8 mouse cellular contexts compared by ENCODE assay signal in the genomic region with DNA sequence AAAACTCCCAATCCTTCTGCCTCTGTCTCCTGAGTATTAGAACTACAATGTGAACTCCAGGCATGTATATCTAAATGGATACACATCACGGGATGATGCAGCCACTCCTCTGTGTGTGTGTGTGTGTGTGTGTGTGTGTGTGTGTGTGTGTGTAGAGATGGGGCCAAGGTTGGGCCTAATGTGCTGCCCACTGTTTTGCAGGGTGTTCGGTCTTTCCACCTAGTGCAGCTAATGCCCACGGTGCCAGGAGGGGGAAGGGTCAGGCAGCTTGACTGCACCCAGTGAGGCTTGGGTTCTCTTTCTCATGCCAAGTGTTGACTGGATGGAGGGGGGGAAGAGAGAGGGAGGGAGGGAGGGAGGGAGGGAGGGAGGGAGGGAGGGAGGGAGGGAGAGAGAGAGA. TPM values are rescaled to one million over a fixed set of nuclear protein-coding genes. Genes with fewer than 3 reads are reported as not detected.
DNase-seq lines count a peak whose midpoint lies in the region; ATAC-seq lines count a peak whose summit lies in the region.

No protein-coding gene starts in this region.

- H3K9ac ChIP-seq in intestine, embryonic 15.5 days, result no peak overlapping the region
- H3K9ac ChIP-seq in midbrain, embryonic 11.5 days (ENCODE audit: low read length), result no peak overlapping the region
- H3K9ac ChIP-seq in forebrain, embryonic 12.5 days, result no peak overlapping the region

- peak overlapping the region; percentile 54 for H3K4me3 ChIP-seq in heart, embryonic 10.5 days
- no peak overlapping the region for H3K4me3 ChIP-seq in intestine, embryonic 15.5 days (replicated peaks)
- no peak overlapping the region for H3K4me3 ChIP-seq in midbrain, embryonic 11.5 days (ENCODE audit: low read depth, low read length)
- H3K4me3 ChIP-seq in embryonic facial prominence, embryonic 10.5 days, result no peak overlapping the region
- no peak overlapping the region for H3K4me3 ChIP-seq in forebrain, embryonic 12.5 days (replicated peaks)

- peak overlapping the region; percentile 90 for H3K27ac ChIP-seq in heart, embryonic 10.5 days
- H3K27ac ChIP-seq in intestine, embryonic 15.5 days, result peak overlapping the region; percentile 73; the same call in 1 of the 2 replicates
- H3K27ac ChIP-seq in midbrain, embryonic 11.5 days (ENCODE audit: low read depth, low read length), result 0 out of 2 replicates have a peak overlapping the region, but pooled peaks have one; percentile 2
- H3K27ac ChIP-seq in embryonic facial prominence, embryonic 10.5 days (replicated peaks), result no peak overlapping the region
- H3K27ac ChIP-seq in forebrain, embryonic 12.5 days, result no peak overlapping the region

- H3K27me3 ChIP-seq in heart, embryonic 10.5 days (ENCODE audit: insufficient read depth, poor library complexity, severe bottlenecking), result peaks cover 10% of the 10 kb centered on the region; the same call in 1 of the 2 replicates
- no peaks in the 10 kb centered on the region for H3K27me3 ChIP-seq in intestine, embryonic 15.5 days (replicated peaks)
- no peaks in the 10 kb centered on the region; the same call in 1 of the 2 replicates for H3K27me3 ChIP-seq in midbrain, embryonic 11.5 days (ENCODE audit: control insufficient read depth, insufficient read depth, low read length)
- H3K27me3 ChIP-seq in embryonic facial prominence, embryonic 10.5 days (replicated peaks; ENCODE audit: low read depth, poor library complexity, severe bottlenecking), result peaks cover 59% of the 10 kb centered on the region
- peaks cover 37% of the 10 kb centered on the region for H3K27me3 ChIP-seq in forebrain, embryonic 12.5 days

- H3K4me1 ChIP-seq in heart, embryonic 10.5 days, result peaks cover 90% of the 10 kb centered on the region
- H3K4me1 ChIP-seq in intestine, embryonic 15.5 days (replicated peaks), result peaks cover 36% of the 10 kb centered on the region
- H3K4me1 ChIP-seq in midbrain, embryonic 11.5 days (ENCODE audit: control insufficient read depth, insufficient read depth, low read length), result peaks cover 48% of the 10 kb centered on the region
- H3K4me1 ChIP-seq in embryonic facial prominence, embryonic 10.5 days, result peaks cover 76% of the 10 kb centered on the region
- peaks cover 67% of the 10 kb centered on the region for H3K4me1 ChIP-seq in forebrain, embryonic 12.5 days

- no peaks in the 10 kb centered on the region for H3K9me3 ChIP-seq in heart, embryonic 10.5 days
- H3K9me3 ChIP-seq in intestine, embryonic 15.5 days, result no peaks in the 10 kb centered on the region
- H3K9me3 ChIP-seq in midbrain, embryonic 11.5 days (ENCODE audit: control insufficient read depth, low read length), result no peaks in the 10 kb centered on the region
- no peaks in the 10 kb centered on the region for H3K9me3 ChIP-seq in embryonic facial prominence, embryonic 10.5 days
- H3K9me3 ChIP-seq in forebrain, embryonic 12.5 days, result no peaks in the 10 kb centered on the region

- WGBS in heart, embryonic 10.5 days, result 44% methylated on average over 3 of the region's 3 CpGs
- WGBS in intestine, embryonic 15.5 days, result 57% methylated on average over 1 of the region's 3 CpGs
- WGBS in midbrain, embryonic 11.5 days, result 64% methylated on average over 2 of the region's 3 CpGs
- 54% methylated on average over 3 of the region's 3 CpGs for WGBS in embryonic facial prominence, embryonic 10.5 days
- 52% methylated on average over 3 of the region's 3 CpGs for WGBS in forebrain, embryonic 12.5 days

- intact Hi-C loops in heart, postnatal 25 days (cut with DNase I), result no loop called here

- DNase-seq in heart, embryonic 10.5 days (ENCODE audit: low spot score), result no peak
- no peak for DNase-seq in heart, postnatal 25 days (ENCODE audit: low spot score)
- peak; percentile 71 for DNase-seq in cerebellum, adult 9-10 months
- DNase-seq in midbrain, embryonic 11.5 days (ENCODE audit: low spot score, missing footprints), result peak; percentile 80
- no peak for DNase-seq in embryonic facial prominence, embryonic 10.5 days (ENCODE audit: low spot score)
- DNase-seq in left cerebral cortex, adult 8-10 months (ENCODE audit: low spot score in 2 of 2), result no peak

- 0 out of 2 replicates have a peak, but pooled peaks have one; percentile 18 for ATAC-seq in intestine, embryonic 15.5 days
- no peak for ATAC-seq in midbrain, embryonic 11.5 days (ENCODE audit: low FRiP score)
- ATAC-seq in forebrain, embryonic 12.5 days (ENCODE audit: low FRiP score), result no peak

- H3K36me3 ChIP-seq in heart, embryonic 10.5 days, result no peaks in the 10 kb centered on the region
- no peaks in the 10 kb centered on the region for H3K36me3 ChIP-seq in intestine, embryonic 15.5 days
- no peaks in the 10 kb centered on the region for H3K36me3 ChIP-seq in midbrain, embryonic 11.5 days (ENCODE audit: control insufficient read depth, insufficient read depth, low read length)
- H3K36me3 ChIP-seq in embryonic facial prominence, embryonic 10.5 days (replicated peaks), result no peaks in the 10 kb centered on the region
- H3K36me3 ChIP-seq in forebrain, embryonic 12.5 days (replicated peaks), result no peaks in the 10 kb centered on the region

- no peak overlapping the region for H3K4me2 ChIP-seq in intestine, embryonic 15.5 days (replicated peaks)
- H3K4me2 ChIP-seq in midbrain, embryonic 11.5 days, result no peak overlapping the region
- H3K4me2 ChIP-seq in forebrain, embryonic 12.5 days, result no peak overlapping the region

RNA-seq across cellular contexts. Expression of gene Rtn4rl1, which starts 19.3 kb away (rescaled TPM):
- 9.7 and 16.6 TPM in 2 replicates for polyA plus RNA-seq in heart, embryonic 10.5 days (2016; fragmentation: Nextera tagmentation; extraction: Ambion mirVana)
- 1 to 10 TPM; 9.7 to 9.8 TPM for total RNA-seq in heart, postnatal 25 days (2021)
- polyA plus RNA-seq in intestine, embryonic 15.5 days (2015; fragmentation: Nextera tagmentation; extraction: Ambion mirVana), result 1.7 and 1.8 TPM in 2 replicates
- polyA plus RNA-seq in midbrain, embryonic 11.5 days (2014; fragmentation: Nextera tagmentation; extraction: Ambion mirVana), result 4.6 TPM in 2 replicates
- 1.5 and 2.1 TPM in 2 replicates for polyA plus RNA-seq in embryonic facial prominence, embryonic 10.5 days (2016; fragmentation: Nextera tagmentation; extraction: Ambion mirVana)
- 1.7 and 1.8 TPM in 2 replicates for polyA plus RNA-seq in forebrain, embryonic 12.5 days (2016; fragmentation: Nextera tagmentation; extraction: Ambion mirVana)
- total RNA-seq in left cerebral cortex, adult 8-10 months (2022), result 10 to 100 TPM; 67.2 to 72.6 (median 67.9) TPM

RNA-seq across cellular contexts. Expression of gene Dph1, which starts 21.8 kb away (rescaled TPM):
- 26.8 and 28.0 TPM in 2 replicates for polyA plus RNA-seq in heart, embryonic 10.5 days (2016; fragmentation: Nextera tagmentation; extraction: Ambion mirVana)
- total RNA-seq in heart, postnatal 25 days (2021), result 1 to 10 TPM; 7.4 to 9.0 TPM
- polyA plus RNA-seq in intestine, embryonic 15.5 days (2015; fragmentation: Nextera tagmentation; extraction: Ambion mirVana), result 23.4 and 23.8 TPM in 2 replicates
- polyA plus RNA-seq in midbrain, embryonic 11.5 days (2014; fragmentation: Nextera tagmentation; extraction: Ambion mirVana), result 15.3 and 17.3 TPM in 2 replicates
- 24.9 and 29.2 TPM in 2 replicates for polyA plus RNA-seq in embryonic facial prominence, embryonic 10.5 days (2016; fragmentation: Nextera tagmentation; extraction: Ambion mirVana)
- polyA plus RNA-seq in forebrain, embryonic 12.5 days (2016; fragmentation: Nextera tagmentation; extraction: Ambion mirVana), result 15.7 and 16.6 TPM in 2 replicates
- 10 to 100 TPM; 22.7 to 28.7 (median 27.0) TPM for total RNA-seq in left cerebral cortex, adult 8-10 months (2022)

RNA-seq across cellular contexts. Expression of gene Ovca2, which starts 34.2 kb away (rescaled TPM):
- 24.0 and 29.0 TPM in 2 replicates for polyA plus RNA-seq in heart, embryonic 10.5 days (2016; fragmentation: Nextera tagmentation; extraction: Ambion mirVana)
- total RNA-seq in heart, postnatal 25 days (2021), result 1 to 10 TPM; 6.0 to 6.1 TPM
- polyA plus RNA-seq in intestine, embryonic 15.5 days (2015; fragmentation: Nextera tagmentation; extraction: Ambion mirVana), result 21.3 and 21.4 TPM in 2 replicates
- polyA plus RNA-seq in midbrain, embryonic 11.5 days (2014; fragmentation: Nextera tagmentation; extraction: Ambion mirVana), result 28.5 and 29.8 TPM in 2 replicates
- polyA plus RNA-seq in embryonic facial prominence, embryonic 10.5 days (2016; fragmentation: Nextera tagmentation; extraction: Ambion mirVana), result 35.4 and 36.7 TPM in 2 replicates
- polyA plus RNA-seq in forebrain, embryonic 12.5 days (2016; fragmentation: Nextera tagmentation; extraction: Ambion mirVana), result 24.3 and 25.3 TPM in 2 replicates
- total RNA-seq in left cerebral cortex, adult 8-10 months (2022), result 10 to 100 TPM; 12.8 to 13.5 (median 13.2) TPM

RNA-seq across cellular contexts. Expression of gene Hic1, which starts 43.6 kb away (rescaled TPM):
- 1.9 and 2.1 TPM in 2 replicates for polyA plus RNA-seq in heart, embryonic 10.5 days (2016; fragmentation: Nextera tagmentation; extraction: Ambion mirVana)
- 10 to 100 TPM; 15.3 to 19.2 TPM for total RNA-seq in heart, postnatal 25 days (2021)
- polyA plus RNA-seq in intestine, embryonic 15.5 days (2015; fragmentation: Nextera tagmentation; extraction: Ambion mirVana), result 20.3 and 22.0 TPM in 2 replicates
- 0.34 and 0.57 TPM in 2 replicates for polyA plus RNA-seq in midbrain, embryonic 11.5 days (2014; fragmentation: Nextera tagmentation; extraction: Ambion mirVana)
- 0.23 and 1.3 TPM in 2 replicates for polyA plus RNA-seq in embryonic facial prominence, embryonic 10.5 days (2016; fragmentation: Nextera tagmentation; extraction: Ambion mirVana)
- 3.2 and 4.4 TPM in 2 replicates for polyA plus RNA-seq in forebrain, embryonic 12.5 days (2016; fragmentation: Nextera tagmentation; extraction: Ambion mirVana)
- 1 to 10 TPM; 3.2 to 3.7 (median 3.4) TPM for total RNA-seq in left cerebral cortex, adult 8-10 months (2022)

Comparison
In these comparisons a context has a peak if more than half of its experiments do, and no peak if none do; other contexts are left out.
1. DNase-seq: peak in cerebellum, adult 9-10 months (single experiment) and midbrain, embryonic 11.5 days (single experiment); none in heart, embryonic 10.5 days (single experiment), heart, postnatal 25 days (single experiment), embryonic facial prominence, embryonic 10.5 days (single experiment) and left cerebral cortex, adult 8-10 months (0 of 2).
2. H3K27ac ChIP-seq: peak in heart, embryonic 10.5 days (single experiment), intestine, embryonic 15.5 days (single experiment) and midbrain, embryonic 11.5 days (single experiment); none in embryonic facial prominence, embryonic 10.5 days (single experiment) and forebrain, embryonic 12.5 days (single experiment).